ENCODE assay signal across 10 mouse cellular contexts in genomic region chr8:10664861-10665543, GRCm38 (mm10).
DNase-seq lines count a peak whose midpoint lies in the region; ATAC-seq and TF ChIP-seq lines count a peak whose summit lies in the region.
"Had no signal": no experiment of that assay in that cellular context is flagged by ENCODE, and none has a peak within 500 bp of the region (broad histone marks: within the 10 kb centered on the region; RNA-seq: fewer than 3 reads in every experiment).

No protein-coding gene starts in this region.

- H3K4me2 ChIP-seq in midbrain, embryonic 16.5 days (ENCODE audit: low read length) = no peak overlapping the region
- H3K4me2 ChIP-seq in kidney, embryonic 16.5 days (replicated peaks; ENCODE audit: low read depth, low read length) = no peak overlapping the region; the same call in 1 of the 2 replicates
- peak overlapping the region; percentile 6; the same call in 1 of the 2 replicates for H3K4me2 ChIP-seq in stomach, embryonic 14.5 days (replicated peaks; ENCODE audit: low read depth, low read length)
- H3K4me2 ChIP-seq: liver, embryonic 15.5 days had no signal

- no peak for ATAC-seq in midbrain, embryonic 16.5 days
- peak; percentile 94 for ATAC-seq in kidney, embryonic 16.5 days (ENCODE audit: low FRiP score, low TSS enrichment)
- 0 out of 2 replicates have a peak, but pooled peaks have one; percentile 53 for ATAC-seq in stomach, embryonic 14.5 days (ENCODE audit: insufficient number of reproducible peaks, insufficient read depth, low FRiP score, low read depth)

- peaks cover 36% of the 10 kb centered on the region for H3K4me1 ChIP-seq in midbrain, embryonic 10.5 days
- peaks cover 18% of the 10 kb centered on the region for H3K4me1 ChIP-seq in midbrain, embryonic 16.5 days (ENCODE audit: control insufficient read depth, insufficient read depth, low read length)
- H3K4me1 ChIP-seq in kidney, embryonic 16.5 days (ENCODE audit: insufficient read depth, low read length) = peaks cover 19% of the 10 kb centered on the region
- peaks cover 7% of the 10 kb centered on the region; the same call in 1 of the 2 replicates for H3K4me1 ChIP-seq in stomach, embryonic 14.5 days (ENCODE audit: control insufficient read depth, insufficient read depth, low read length)

- DNase-seq in midbrain, embryonic 10.5 days (ENCODE audit: low spot score) = no peak
- DNase-seq in embryo, embryonic 10.5 days (ENCODE audit: low spot score) = peak; percentile 33
- DNase-seq in spleen, adult 18-20 months = no peak
- no peak for DNase-seq in T-cell, adult 2 months (ENCODE audit: low spot score)
- DNase-seq in gastrocnemius, adult 2 months = no peak
- DNase-seq: adrenal gland, adult 8-10 months had no signal

- peak overlapping the region; percentile 65 for H3K27ac ChIP-seq in midbrain, embryonic 10.5 days (replicated peaks)
- H3K27ac ChIP-seq in midbrain, embryonic 16.5 days (ENCODE audit: low read length) = no peak overlapping the region
- peak overlapping the region; percentile 72 for H3K27ac ChIP-seq in kidney, embryonic 16.5 days (ENCODE audit: low read length)
- no peak overlapping the region for H3K27ac ChIP-seq in stomach, embryonic 14.5 days (ENCODE audit: low read length)
- H3K27ac ChIP-seq in gastrocnemius, adult 2 months = no peak overlapping the region
- H3K27ac ChIP-seq: liver, embryonic 15.5 days had no signal

- 0 out of 2 replicates have a peak, but pooled peaks cover 6% of the 10 kb centered on the region for H3K27me3 ChIP-seq in midbrain, embryonic 10.5 days (ENCODE audit: low read depth, poor library complexity, severe bottlenecking)
- no peaks in the 10 kb centered on the region for H3K27me3 ChIP-seq in midbrain, embryonic 16.5 days (ENCODE audit: control insufficient read depth, insufficient read depth, low read depth, low read length)
- no peaks in the 10 kb centered on the region for H3K27me3 ChIP-seq in kidney, embryonic 16.5 days (ENCODE audit: insufficient read depth, low read length)
- H3K27me3 ChIP-seq in stomach, embryonic 14.5 days (ENCODE audit: control insufficient read depth, insufficient read depth, low read length) = no peaks in the 10 kb centered on the region
- H3K27me3 ChIP-seq: liver, embryonic 15.5 days had no signal

- no peak overlapping the region for H3K9ac ChIP-seq in midbrain, embryonic 16.5 days (ENCODE audit: low read depth, low read length)
- no peak overlapping the region for H3K9ac ChIP-seq in kidney, embryonic 16.5 days (replicated peaks; ENCODE audit: low read length)
- H3K9ac ChIP-seq in stomach, embryonic 14.5 days (replicated peaks; ENCODE audit: low read depth, low read length) = no peak overlapping the region
- H3K9ac ChIP-seq: liver, embryonic 15.5 days had no signal

- no peak overlapping the region for H3K4me3 ChIP-seq in midbrain, embryonic 10.5 days
- no peak overlapping the region for H3K4me3 ChIP-seq in midbrain, embryonic 16.5 days (ENCODE audit: low read depth, low read length)
- H3K4me3 ChIP-seq in kidney, embryonic 16.5 days (ENCODE audit: low read length) = no peak overlapping the region
- H3K4me3 ChIP-seq in stomach, embryonic 14.5 days (ENCODE audit: low read depth, low read length) = no peak overlapping the region
- no peak overlapping the region for H3K4me3 ChIP-seq in gastrocnemius, adult 2 months
- H3K4me3 ChIP-seq: liver, embryonic 15.5 days had no signal

- 10% methylated on average over 13 of the region's 13 CpGs for WGBS in midbrain, embryonic 10.5 days
- 14% methylated on average over 13 of the region's 13 CpGs for WGBS in midbrain, embryonic 16.5 days
- 25% methylated on average over 13 of the region's 13 CpGs for WGBS in kidney, embryonic 16.5 days
- 18% methylated on average over 13 of the region's 13 CpGs for WGBS in stomach, embryonic 14.5 days

- H3K9me3 ChIP-seq in midbrain, embryonic 10.5 days (replicated peaks) = no peaks in the 10 kb centered on the region; the same call in 1 of the 2 replicates
- H3K9me3 ChIP-seq in midbrain, embryonic 16.5 days (replicated peaks; ENCODE audit: control insufficient read depth, low read length, poor library complexity, severe bottlenecking) = no peaks in the 10 kb centered on the region
- H3K9me3 ChIP-seq in kidney, embryonic 16.5 days (ENCODE audit: low read length) = 0 out of 2 replicates have a peak, but pooled peaks cover 4% of the 10 kb centered on the region
- H3K9me3 ChIP-seq in stomach, embryonic 14.5 days (ENCODE audit: control insufficient read depth, low read depth, low read length) = no peaks in the 10 kb centered on the region
- H3K9me3 ChIP-seq: liver, embryonic 15.5 days had no signal

- TF ChIP-seq CTCF in gastrocnemius, adult 2 months (IDR thresholded peaks at IDR 0.05) = no peak

- H3K36me3 ChIP-seq in midbrain, embryonic 10.5 days = no peaks in the 10 kb centered on the region
- H3K36me3 ChIP-seq in midbrain, embryonic 16.5 days (ENCODE audit: control insufficient read depth, insufficient read depth, low read length) = no peaks in the 10 kb centered on the region
- H3K36me3 ChIP-seq in kidney, embryonic 16.5 days (ENCODE audit: insufficient read depth, low read length) = no peaks in the 10 kb centered on the region
- H3K36me3 ChIP-seq in stomach, embryonic 14.5 days (ENCODE audit: control insufficient read depth, insufficient read depth, low read length) = no peaks in the 10 kb centered on the region
- H3K36me3 ChIP-seq: liver, embryonic 15.5 days had no signal

- intact Hi-C loops in gastrocnemius, adult 2 months (cut with DNase I) = no loop called here

Comparison
In these comparisons a context has a peak if more than half of its experiments do, and no peak if none do; other contexts are left out.
1. H3K27ac ChIP-seq: peak in midbrain, embryonic 10.5 days (single experiment) and kidney, embryonic 16.5 days (single experiment); none in midbrain, embryonic 16.5 days (single experiment), stomach, embryonic 14.5 days (single experiment) and gastrocnemius, adult 2 months (single experiment).